Mouse (Mus musculus): ENCODE results near the gene Ppfia1. TPM values are rescaled to one million over a fixed set of nuclear protein-coding genes. Genes with fewer than 3 reads are reported as not detected.

Gene Ppfia1
- total RNA-seq, 4 experiments from 2014 or later: 33.1 to 41.0 (median 36.2) TPM

GRCm38 (mm10) chr7:144490201-144490873, 63.2 kb downstream of the Ppfia1 start:
- no peak for DNase-seq (ENCODE audit: low spot score in 2 of 2)

- no peak for DNase-seq (ENCODE audit: low spot score in 2 of 2)
Measured at GRCm38 (mm10) chr7:144489067-144489774, 64.3 kb downstream of the Ppfia1 start.

GRCm38 (mm10) chr7:144480314-144480713, 73.2 kb downstream of the Ppfia1 start:
- DNase-seq (ENCODE audit: low spot score in 2 of 2): no peak

GRCm38 (mm10) chr7:144479569-144479968, 74.0 kb downstream of the Ppfia1 start:
- DNase-seq (ENCODE audit: low spot score in 2 of 2): peak; percentile 9 to 85

- DNase-seq (ENCODE audit: low spot score in 2 of 2): no peak
Measured at GRCm38 (mm10) chr7:144475741-144476140, 77.8 kb downstream of the Ppfia1 start.

- DNase-seq (ENCODE audit: low spot score in 2 of 2): no peak
Measured at GRCm38 (mm10) chr7:144473486-144473885, 80.0 kb downstream of the Ppfia1 start.

GRCm38 (mm10) chr7:144471103-144471502, 82.4 kb downstream of the Ppfia1 start:
- DNase-seq (ENCODE audit: low spot score in 2 of 2): no peak

GRCm38 (mm10) chr7:144470545-144471059, 82.9 kb downstream of the Ppfia1 start, which contains the start of gene Cttn:
TSS of gene Cttn (minus strand) at chr7:144471009.
- peak; percentile 78 to 89 for DNase-seq (ENCODE audit: low spot score in 2 of 2)

- DNase-seq (ENCODE audit: low spot score in 2 of 2): no peak
Measured at GRCm38 (mm10) chr7:144469908-144470544, 83.5 kb downstream of the Ppfia1 start.

GRCm38 (mm10) chr7:144469181-144469641, 84.3 kb downstream of the Ppfia1 start:
- no peak for DNase-seq (ENCODE audit: low spot score in 2 of 2)

GRCm38 (mm10) chr7:144468741-144469140, 84.8 kb downstream of the Ppfia1 start:
- DNase-seq (ENCODE audit: low spot score in 2 of 2): no peak

GRCm38 (mm10) chr7:144462577-144462976, 91.0 kb downstream of the Ppfia1 start:
- DNase-seq (ENCODE audit: low spot score in 2 of 2): no peak

GRCm38 (mm10) chr7:144461246-144461902, 92.2 kb downstream of the Ppfia1 start:
- no peak for DNase-seq (ENCODE audit: low spot score in 2 of 2)

- DNase-seq (ENCODE audit: low spot score in 2 of 2): no peak
Measured at GRCm38 (mm10) chr7:144458881-144459280, 94.6 kb downstream of the Ppfia1 start.

GRCm38 (mm10) chr7:144450661-144451060, 102.9 kb downstream of the Ppfia1 start:
- no peak for DNase-seq (ENCODE audit: low spot score in 2 of 2)

- peak; percentile 51 to 76 for DNase-seq (ENCODE audit: low spot score in 2 of 2)
Measured at GRCm38 (mm10) chr7:144449637-144450570, 103.6 kb downstream of the Ppfia1 start.

GRCm38 (mm10) chr7:144448186-144448585, 105.3 kb downstream of the Ppfia1 start:
- no peak for DNase-seq (ENCODE audit: low spot score in 2 of 2)

- DNase-seq (ENCODE audit: low spot score in 2 of 2): no peak
Measured at GRCm38 (mm10) chr7:144447146-144447545, 106.4 kb downstream of the Ppfia1 start.

- no peak for DNase-seq (ENCODE audit: low spot score in 2 of 2)
Measured at GRCm38 (mm10) chr7:144444788-144445187, 108.7 kb downstream of the Ppfia1 start.

GRCm38 (mm10) chr7:144441976-144442375, 111.6 kb downstream of the Ppfia1 start:
- no peak for DNase-seq (ENCODE audit: low spot score in 2 of 2)
